Mouse (Mus musculus): Measurements from ENCODE around the gene Itga11.

DNA sequence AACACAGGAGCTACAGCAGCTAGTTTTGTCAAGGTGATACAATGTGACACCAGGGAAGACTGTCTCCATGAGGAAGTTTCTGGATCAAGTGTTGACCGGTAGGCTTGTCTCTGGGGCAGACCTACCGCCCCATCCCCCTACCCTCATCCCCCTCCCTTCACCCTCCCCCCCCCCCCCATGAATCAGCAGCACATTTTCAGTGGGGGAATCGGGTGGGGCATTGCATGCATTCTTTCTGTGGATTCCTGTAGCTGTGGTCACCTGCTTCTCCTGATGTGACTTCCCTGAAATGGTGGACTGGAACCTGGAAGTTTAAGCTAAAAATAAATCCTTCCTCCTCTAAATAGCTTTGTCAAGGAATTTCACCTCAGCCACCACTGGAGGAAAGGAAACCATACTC is 141.9 kb downstream of the Itga11 start:
- no peak for TF ChIP-seq POLR2A (IDR thresholded peaks at IDR 0.05; ENCODE audit: insufficient read depth, low read length)
- TF ChIP-seq CTCF (IDR thresholded peaks at IDR 0.05; ENCODE audit: low read depth, low read length): no peak
